Mouse (Mus musculus) retina, postnatal 1 day (tissue): ENCODE data around the gene Insl6.

Experiments used
- DNase-seq: peaks from one replicate; pipeline ENCODE4 v3.0.0-alpha.2; 2012

Gene Insl6

DNA sequence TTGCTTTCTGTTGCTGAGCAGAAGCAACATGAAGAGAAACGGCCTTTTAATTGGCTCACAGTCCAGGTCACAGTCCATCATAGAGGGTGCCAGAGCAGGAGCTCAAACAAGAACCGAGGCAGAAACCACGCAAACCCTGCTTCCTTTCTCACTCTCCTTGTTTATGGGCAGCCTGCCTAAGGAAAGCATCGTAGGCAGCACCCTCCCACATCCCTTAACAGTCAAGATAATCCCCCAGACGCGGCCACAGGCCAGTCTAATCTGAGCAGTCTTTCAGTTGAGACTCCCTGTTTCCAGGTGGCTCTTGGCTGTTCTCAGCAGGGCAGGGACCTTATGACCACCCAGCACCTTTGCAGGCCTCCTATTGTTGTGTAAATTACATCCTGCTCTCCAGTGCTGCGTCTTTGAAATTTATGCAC lies 39.7 kb downstream of the Insl6 start:
- DNase-seq = peak; percentile 26

DNA sequence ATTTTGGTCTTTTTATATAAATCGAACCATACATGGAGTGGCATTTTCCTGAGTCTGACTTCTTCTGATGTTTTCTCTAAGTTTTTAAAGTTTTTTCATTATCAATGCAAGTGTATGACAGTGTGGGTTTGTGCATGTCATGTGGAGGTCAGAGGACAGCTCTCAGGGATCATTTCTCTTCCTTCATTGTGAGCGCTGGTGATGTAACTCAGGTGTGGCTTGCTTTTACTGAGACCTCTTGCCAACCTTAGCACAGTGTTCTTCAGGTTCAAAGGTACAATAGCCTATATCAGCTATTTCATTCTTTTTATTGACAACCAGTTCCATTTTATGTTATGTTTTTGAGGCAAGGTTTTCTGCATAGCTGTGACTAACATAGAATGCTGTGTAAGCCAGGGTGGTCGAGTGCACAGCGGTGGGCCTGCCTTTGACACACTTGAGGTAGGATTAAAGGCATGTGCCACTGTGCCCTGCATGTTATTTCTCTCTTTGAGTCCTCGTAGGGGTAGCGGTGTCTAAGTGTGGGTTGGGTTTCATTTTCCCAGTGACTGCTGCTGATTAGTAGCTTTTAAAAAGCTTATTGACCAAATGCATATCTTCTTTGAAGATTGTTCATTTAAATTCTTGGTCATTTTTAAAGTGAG lies 46.1 kb downstream of the Insl6 start:
- DNase-seq = no peak

DNA sequence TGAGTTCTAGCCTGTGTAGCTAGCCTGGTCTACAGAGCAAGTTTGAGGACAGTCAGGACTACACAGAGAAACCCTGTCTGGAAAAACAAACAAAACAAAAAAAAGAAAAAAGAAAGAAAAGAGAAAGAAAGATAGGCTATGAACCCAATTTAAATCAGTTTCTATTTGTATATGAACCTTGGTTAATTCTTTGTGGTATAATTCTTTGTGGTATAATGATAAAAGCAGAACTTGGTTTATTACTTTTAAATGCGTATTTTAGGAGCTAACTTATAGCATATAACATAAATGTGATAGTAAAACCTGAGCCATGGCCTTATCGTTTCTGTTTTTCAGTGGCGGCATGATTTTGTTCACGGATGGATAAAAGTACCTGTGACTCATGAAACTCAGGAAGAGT lies 48.7 kb downstream of the Insl6 start:
- DNase-seq = no peak

DNA sequence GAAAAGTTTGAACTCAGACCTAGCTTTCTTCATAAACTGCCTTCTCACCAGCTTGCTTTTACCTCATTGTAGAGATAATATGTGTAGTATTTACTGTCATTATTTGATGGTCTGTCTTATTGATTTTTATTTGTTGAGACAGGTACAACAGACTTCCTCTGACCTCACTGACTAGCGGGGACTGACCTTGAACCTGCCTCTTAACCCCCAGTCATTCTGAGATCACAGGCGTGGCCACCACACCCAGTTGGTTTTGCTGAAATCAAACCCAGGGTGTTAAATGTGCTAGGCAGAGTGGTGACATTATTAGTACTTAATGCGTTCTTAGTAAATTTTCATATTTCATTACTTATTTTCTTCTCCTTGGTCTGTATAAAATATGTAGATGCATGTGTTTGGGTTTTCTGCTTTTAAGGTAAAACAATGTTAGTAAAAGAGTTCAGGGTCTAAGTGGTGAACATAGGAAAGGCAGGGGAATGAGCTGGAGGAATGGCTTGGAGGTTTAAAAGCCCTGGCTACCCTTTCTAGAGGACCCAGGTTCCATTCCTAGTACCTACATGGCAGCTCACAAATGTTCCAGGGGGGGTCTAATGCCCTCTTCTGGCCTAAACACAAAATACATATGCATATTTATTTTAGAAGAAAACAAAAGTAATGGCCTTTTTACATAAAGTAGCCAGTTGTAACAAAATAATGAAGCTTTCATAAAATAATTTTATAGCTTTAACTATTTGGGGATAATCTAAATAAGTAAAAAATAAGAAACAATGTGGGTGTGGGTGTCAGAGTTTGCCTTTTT lies 52.9 kb downstream of the Insl6 start:
- no peak for DNase-seq
